Mouse (Mus musculus) lung, adult 2 months (tissue): ENCODE measurements around the gene Prkar2a.

Experiments
- CTCF ChIP-seq: fragments of 200-500 bp; IDR thresholded peaks from 2 replicates; pipeline ENCODE4 v1.5.1; 2011; ENCODE audit warnings: mild to moderate bottlenecking, low read length, control low read depth; ENCODE audit not compliant: insufficient read depth
- POLR2A ChIP-seq: fragments of 200-500 bp; IDR thresholded peaks from 2 replicates; pipeline ENCODE4 v1.6.1; 2011; ENCODE audit warnings: low read depth, mild to moderate bottlenecking, control low read depth, low read length, borderline replicate concordance; ENCODE audit errors: extremely low read depth

DNA sequence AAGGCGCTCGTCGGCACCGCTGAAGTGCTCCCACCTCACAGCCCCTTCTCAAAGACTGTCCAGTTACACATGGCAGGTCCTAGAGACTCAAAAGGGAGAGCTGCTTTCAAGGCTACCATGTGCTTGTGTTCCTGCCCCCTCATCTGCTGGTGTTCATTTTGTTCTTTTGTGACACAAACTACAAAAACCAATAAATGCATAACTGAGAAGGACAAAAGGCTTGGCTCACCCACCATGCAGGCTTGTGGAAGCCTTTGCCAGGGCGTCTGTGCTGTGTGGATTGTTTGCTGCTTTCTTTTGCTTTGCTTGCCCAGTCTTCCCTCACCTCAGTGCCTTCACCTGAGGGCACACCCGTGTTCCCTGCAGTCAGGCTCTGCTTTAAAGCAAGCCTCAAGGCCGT lies 108.4 kb downstream of the Prkar2a start:
- TF ChIP-seq POLR2A = no peak
- TF ChIP-seq CTCF = no peak
